Mouse (Mus musculus): ENCODE data around the gene Eif4g1. TPM values are rescaled to one million over a fixed set of nuclear protein-coding genes. Genes with fewer than 3 reads are reported as not detected.

Gene Eif4g1
- polyA plus RNA-seq, 1 experiment from 2014 or later, result 183 TPM

- peaks cover 59% of the 10 kb centered on the region for H3K36me3 ChIP-seq (ENCODE audit: insufficient read depth, low read length)
- ATAC-seq (ENCODE audit: low FRiP score, low TSS enrichment), result no peak
- 80% methylated on average over 3 of the region's 3 CpGs for WGBS
- H3K9me3 ChIP-seq (ENCODE audit: low read length), result no peaks in the 10 kb centered on the region
- H3K4me3 ChIP-seq (ENCODE audit: low read length), result no peak overlapping the region
- H3K27ac ChIP-seq (ENCODE audit: low read length), result no peak overlapping the region
- H3K4me2 ChIP-seq (replicated peaks; ENCODE audit: low read depth, low read length), result no peak overlapping the region
- no peaks in the 10 kb centered on the region for H3K27me3 ChIP-seq (ENCODE audit: insufficient read depth, low read length)
- H3K9ac ChIP-seq (replicated peaks; ENCODE audit: low read length), result no peak overlapping the region
- peaks cover 24% of the 10 kb centered on the region for H3K4me1 ChIP-seq (ENCODE audit: insufficient read depth, low read length)
These were observed 22.7 kb downstream of the Eif4g1 start for GRCm38 (mm10) chr16:20690774-20691173.

DNA sequence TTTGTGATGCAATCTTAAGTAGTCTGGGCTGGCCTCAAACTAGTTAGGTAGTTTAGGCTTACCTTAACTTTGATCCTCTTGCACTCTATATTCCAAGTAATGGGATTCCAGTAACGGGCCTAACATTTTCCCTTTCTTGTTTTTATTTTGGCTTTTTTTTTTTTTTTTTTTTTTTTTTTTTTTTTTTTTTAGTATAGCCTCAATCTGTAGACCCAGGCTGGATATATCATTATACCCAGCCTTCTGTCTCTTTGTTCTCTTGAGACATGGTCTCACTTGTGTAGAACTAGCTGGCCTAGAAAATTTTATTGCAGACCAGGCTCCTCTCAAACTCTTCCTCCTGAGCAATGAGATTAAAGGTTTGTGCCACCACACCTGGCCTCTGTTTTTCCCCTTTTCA is 23.5 kb downstream of the Eif4g1 start:
- Histone ChIP-seq H3K36me3 (ENCODE audit: insufficient read depth, low read length) (peaks cover 50% of the 10 kb centered on the region), H3K9me3 (ENCODE audit: low read length) (no peaks in the 10 kb centered on the region), H3K9ac (replicated peaks; ENCODE audit: low read length) (no peak overlapping the region), H3K4me1 (ENCODE audit: insufficient read depth, low read length) (peaks cover 31% of the 10 kb centered on the region), H3K27ac (ENCODE audit: low read length) (no peak overlapping the region), H3K27me3 (ENCODE audit: insufficient read depth, low read length) (no peaks in the 10 kb centered on the region), H3K4me2 (replicated peaks; ENCODE audit: low read depth, low read length) (no peak overlapping the region), H3K4me3 (ENCODE audit: low read length) (no peak overlapping the region)
- 74% methylated on average over 1 of the region's 1 CpGs for WGBS
- ATAC-seq (ENCODE audit: low FRiP score, low TSS enrichment), result no peak

GRCm38 (mm10) chr16:20692241-20692965 is 24.3 kb downstream of the Eif4g1 start:
- no peak overlapping the region for H3K9ac ChIP-seq (replicated peaks; ENCODE audit: low read length)
- no peak overlapping the region for H3K4me3 ChIP-seq (ENCODE audit: low read length)
- H3K36me3 ChIP-seq (ENCODE audit: insufficient read depth, low read length), result peaks cover 42% of the 10 kb centered on the region
- peak overlapping the region; percentile 93 for H3K4me2 ChIP-seq (replicated peaks; ENCODE audit: low read depth, low read length)
- no peak; the same call in 1 of the 2 replicates for ATAC-seq (ENCODE audit: low FRiP score, low TSS enrichment)
- H3K4me1 ChIP-seq (ENCODE audit: insufficient read depth, low read length), result peaks cover 31% of the 10 kb centered on the region
- no peaks in the 10 kb centered on the region for H3K27me3 ChIP-seq (ENCODE audit: insufficient read depth, low read length)
- H3K27ac ChIP-seq (ENCODE audit: low read length), result no peak overlapping the region
- no peaks in the 10 kb centered on the region for H3K9me3 ChIP-seq (ENCODE audit: low read length)
- 41% methylated on average over 16 of the region's 16 CpGs for WGBS

DNA sequence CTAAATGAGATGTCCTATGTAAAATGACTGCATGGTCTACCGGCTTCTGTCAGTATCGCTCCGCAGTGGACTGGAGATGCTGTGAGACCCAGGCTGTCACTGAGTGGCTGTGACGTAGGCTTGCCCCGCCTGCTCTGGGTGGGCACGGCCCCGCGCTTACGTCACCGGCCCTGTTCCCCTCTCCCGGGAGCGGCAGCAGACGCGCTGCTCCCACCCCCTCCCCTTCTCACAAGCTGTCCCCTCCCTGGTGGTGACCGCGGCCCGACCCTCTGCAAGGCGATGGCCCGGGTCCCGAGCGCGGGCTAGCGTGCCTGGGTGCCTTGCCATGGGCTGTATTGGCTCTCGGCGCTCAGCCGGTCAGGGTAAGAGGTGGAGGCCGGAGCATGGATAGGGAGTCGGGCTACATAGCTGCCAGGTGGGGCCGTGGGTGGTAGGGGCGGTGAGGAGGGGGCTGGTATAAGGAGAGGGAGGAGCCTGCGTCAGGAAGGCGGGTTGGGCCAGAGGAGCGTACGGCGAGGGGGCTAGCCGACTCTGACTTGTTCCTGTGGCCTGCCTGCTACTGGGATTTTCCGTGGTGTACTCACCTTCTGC is 25.1 kb downstream of the Eif4g1 start, which contains the start of gene Fam131a:
Gene Fam131a, plus strand, starts transcription at position 131 of the 591 bp plus-strand sequence.
- Histone ChIP-seq H3K9me3 (ENCODE audit: low read length) (no peaks in the 10 kb centered on the region), H3K4me1 (ENCODE audit: insufficient read depth, low read length) (peaks cover 31% of the 10 kb centered on the region), H3K9ac (replicated peaks; ENCODE audit: low read length) (peak within 1 kb of the TSS; percentile 79), H3K36me3 (ENCODE audit: insufficient read depth, low read length) (peaks cover 36% of the 10 kb centered on the region), H3K4me3 (ENCODE audit: low read length) (peak within 1 kb of the TSS; percentile 73), H3K27me3 (ENCODE audit: insufficient read depth, low read length) (no peaks in the 10 kb centered on the region), H3K27ac (ENCODE audit: low read length) (peak within 1 kb of the TSS; percentile 88), H3K4me2 (replicated peaks; ENCODE audit: low read depth, low read length) (peak within 1 kb of the TSS; percentile 93)
- peak; percentile 95 for ATAC-seq (ENCODE audit: low FRiP score, low TSS enrichment)
- under 1% methylated on average over 36 of the region's 37 CpGs for WGBS

- ATAC-seq (ENCODE audit: low FRiP score, low TSS enrichment), result no peak
- H3K27me3 ChIP-seq (ENCODE audit: insufficient read depth, low read length), result no peaks in the 10 kb centered on the region
- no peak overlapping the region for H3K9ac ChIP-seq (replicated peaks; ENCODE audit: low read length)
- H3K9me3 ChIP-seq (ENCODE audit: low read length), result no peaks in the 10 kb centered on the region
- peak overlapping the region; percentile 9; the same call in 1 of the 2 replicates for H3K4me3 ChIP-seq (ENCODE audit: low read length)
- WGBS, result 78% methylated on average over 8 of the region's 8 CpGs
- H3K4me2 ChIP-seq (replicated peaks; ENCODE audit: low read depth, low read length), result peak overlapping the region; percentile 59
- H3K36me3 ChIP-seq (ENCODE audit: insufficient read depth, low read length), result peaks cover 20% of the 10 kb centered on the region
- peaks cover 31% of the 10 kb centered on the region for H3K4me1 ChIP-seq (ENCODE audit: insufficient read depth, low read length)
- 0 out of 2 replicates have a peak overlapping the region, but pooled peaks have one; percentile 8 for H3K27ac ChIP-seq (ENCODE audit: low read length)
These were observed 26.7 kb downstream of the Eif4g1 start for GRCm38 (mm10) chr16:20694781-20695180.

DNA sequence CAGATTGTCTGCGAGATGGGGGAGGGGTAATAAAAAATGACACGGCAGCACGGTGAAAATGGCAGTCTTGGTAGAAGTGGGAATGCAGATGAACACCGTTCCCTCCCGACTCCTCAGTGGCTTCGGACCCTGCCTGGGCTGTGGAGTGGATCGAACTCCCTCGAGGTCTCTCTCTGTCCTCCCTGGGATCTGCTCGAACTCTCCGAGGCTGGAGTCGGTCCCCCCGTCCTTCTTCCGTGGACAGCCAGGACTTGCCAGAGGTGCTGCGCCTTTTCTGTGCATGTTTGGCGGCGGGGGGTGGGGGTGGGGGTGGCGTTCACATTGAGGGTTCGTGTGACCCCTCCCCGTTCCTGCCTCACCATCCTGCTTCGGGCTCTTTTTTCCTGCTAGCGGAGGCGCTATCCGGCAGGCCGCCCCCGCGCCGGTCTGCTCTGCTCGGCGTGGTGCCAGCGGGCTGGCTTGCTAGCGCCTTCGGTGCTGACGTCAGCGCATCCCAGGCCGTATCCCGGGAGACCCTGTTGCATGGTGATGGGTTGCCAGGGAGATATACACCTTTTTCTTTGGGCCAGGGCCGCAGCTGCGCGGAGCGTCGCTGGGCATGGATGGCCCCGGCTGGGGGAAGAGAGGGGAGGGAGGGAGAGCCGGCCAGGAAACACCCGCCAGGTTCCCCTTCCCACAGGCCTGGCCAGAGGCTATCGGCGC is 27.7 kb downstream of the Eif4g1 start:
- Histone ChIP-seq H3K9ac (replicated peaks; ENCODE audit: low read length) (peak overlapping the region; percentile 47), H3K9me3 (ENCODE audit: low read length) (no peaks in the 10 kb centered on the region), H3K36me3 (ENCODE audit: insufficient read depth, low read length) (peaks cover 12% of the 10 kb centered on the region; the same call in 1 of the 2 replicates), H3K4me2 (replicated peaks; ENCODE audit: low read depth, low read length) (peak overlapping the region; percentile 59), H3K27me3 (ENCODE audit: insufficient read depth, low read length) (no peaks in the 10 kb centered on the region), H3K4me3 (ENCODE audit: low read length) (peak overlapping the region; percentile 40), H3K27ac (ENCODE audit: low read length) (no peak overlapping the region), H3K4me1 (ENCODE audit: insufficient read depth, low read length) (peaks cover 31% of the 10 kb centered on the region)
- peak; percentile 66 for ATAC-seq (ENCODE audit: low FRiP score, low TSS enrichment)
- 2% methylated on average over 46 of the region's 46 CpGs for WGBS

DNA sequence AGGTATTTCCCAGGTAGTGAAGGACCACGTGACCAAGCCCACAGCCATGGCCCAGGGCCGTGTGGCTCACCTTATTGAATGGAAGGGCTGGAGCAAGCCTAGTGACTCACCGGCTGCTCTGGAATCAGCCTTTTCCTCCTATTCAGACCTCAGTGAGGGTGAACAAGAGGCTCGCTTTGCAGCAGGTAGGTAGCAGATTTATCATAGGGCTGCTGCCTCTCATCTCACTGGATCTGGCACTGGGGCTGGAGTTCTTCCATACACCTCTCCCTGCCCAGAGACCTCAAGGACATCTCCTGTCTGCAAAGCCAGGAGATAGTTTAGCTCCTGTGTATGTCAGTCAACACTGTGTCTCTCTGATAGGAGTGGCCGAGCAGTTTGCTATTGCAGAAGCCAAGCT is 31.2 kb downstream of the Eif4g1 start:
- no peaks in the 10 kb centered on the region for H3K27me3 ChIP-seq (ENCODE audit: insufficient read depth, low read length)
- H3K9ac ChIP-seq (replicated peaks; ENCODE audit: low read length), result no peak overlapping the region
- H3K9me3 ChIP-seq (ENCODE audit: low read length), result no peaks in the 10 kb centered on the region
- no peaks in the 10 kb centered on the region for H3K36me3 ChIP-seq (ENCODE audit: insufficient read depth, low read length)
- H3K4me2 ChIP-seq (replicated peaks; ENCODE audit: low read depth, low read length), result no peak overlapping the region
- no peak overlapping the region for H3K4me3 ChIP-seq (ENCODE audit: low read length)
- H3K27ac ChIP-seq (ENCODE audit: low read length), result no peak overlapping the region
- 81% methylated on average over 5 of the region's 5 CpGs for WGBS
- peaks cover 35% of the 10 kb centered on the region for H3K4me1 ChIP-seq (ENCODE audit: insufficient read depth, low read length)
- no peak for ATAC-seq (ENCODE audit: low FRiP score, low TSS enrichment)

DNA sequence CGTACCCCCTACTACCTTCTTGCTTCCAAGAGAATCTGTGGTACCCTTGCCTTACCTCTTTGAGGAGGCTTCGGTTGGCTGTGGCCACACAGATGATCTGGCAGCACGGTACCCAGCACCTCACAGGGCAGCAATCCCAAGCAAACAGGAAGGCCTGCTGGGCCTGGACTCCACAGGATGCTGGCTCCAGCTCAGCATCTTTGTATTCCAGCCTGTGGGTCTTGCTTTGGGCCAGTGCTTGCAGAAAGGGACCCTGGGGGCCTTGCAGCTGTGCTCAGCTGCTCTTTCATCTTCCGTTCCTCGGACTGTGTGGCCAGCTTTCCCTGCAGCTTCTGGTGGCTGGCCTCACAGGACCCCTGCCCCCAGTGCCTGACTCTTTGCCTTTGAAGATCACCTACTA is 31.9 kb downstream of the Eif4g1 start:
- WGBS, result 51% methylated on average over 5 of the region's 5 CpGs
- H3K4me1 ChIP-seq (ENCODE audit: insufficient read depth, low read length), result peaks cover 30% of the 10 kb centered on the region
- H3K9me3 ChIP-seq (ENCODE audit: low read length), result no peaks in the 10 kb centered on the region
- H3K9ac ChIP-seq (replicated peaks; ENCODE audit: low read length), result no peak overlapping the region
- H3K27me3 ChIP-seq (ENCODE audit: insufficient read depth, low read length), result no peaks in the 10 kb centered on the region
- H3K4me2 ChIP-seq (replicated peaks; ENCODE audit: low read depth, low read length), result no peak overlapping the region
- no peak overlapping the region for H3K27ac ChIP-seq (ENCODE audit: low read length)
- no peaks in the 10 kb centered on the region for H3K36me3 ChIP-seq (ENCODE audit: insufficient read depth, low read length)
- no peak for ATAC-seq (ENCODE audit: low FRiP score, low TSS enrichment)
- H3K4me3 ChIP-seq (ENCODE audit: low read length), result no peak overlapping the region

GRCm38 (mm10) chr16:20701316-20701715 is 33.2 kb downstream of the Eif4g1 start:
- no peaks in the 10 kb centered on the region for H3K9me3 ChIP-seq (ENCODE audit: low read length)
- 30% methylated on average over 7 of the region's 7 CpGs for WGBS
- peaks cover 18% of the 10 kb centered on the region for H3K4me1 ChIP-seq (ENCODE audit: insufficient read depth, low read length)
- peak overlapping the region; percentile 84 for H3K27ac ChIP-seq (ENCODE audit: low read length)
- peak; percentile 72 for ATAC-seq (ENCODE audit: low FRiP score, low TSS enrichment)
- H3K27me3 ChIP-seq (ENCODE audit: insufficient read depth, low read length), result no peaks in the 10 kb centered on the region
- H3K9ac ChIP-seq (replicated peaks; ENCODE audit: low read length), result peak overlapping the region; percentile 64
- H3K4me2 ChIP-seq (replicated peaks; ENCODE audit: low read depth, low read length), result no peak overlapping the region
- H3K36me3 ChIP-seq (ENCODE audit: insufficient read depth, low read length), result peaks cover 4% of the 10 kb centered on the region; the same call in 1 of the 2 replicates
- no peak overlapping the region for H3K4me3 ChIP-seq (ENCODE audit: low read length)

Measured in kidney, embryonic 16.5 days (tissue).